Mouse (Mus musculus): Measurements from ENCODE around the gene Gm45623. TPM values are rescaled to one million over a fixed set of nuclear protein-coding genes. Genes with fewer than 3 reads are reported as not detected.

Gm45623 gene
- 1.9 and 2.6 TPM in 2 replicates for polyA plus RNA-seq (2015; fragmentation: Nextera tagmentation; extraction: Ambion mirVana)

GRCm38 (mm10) chr13:56753192-56753951 is at the start of gene Gm45623:
Gene Gm45623 (minus strand): TSS chr13:56753827.
- Histone ChIP-seq H3K9me3 (replicated peaks; ENCODE audit: control insufficient read depth, low read length) (no peaks in the 10 kb centered on the region), H3K27me3 (ENCODE audit: control insufficient read depth, insufficient read depth, low read length) (peaks cover 25% of the 10 kb centered on the region), H3K4me1 (ENCODE audit: control insufficient read depth, insufficient read depth, low read length) (peaks cover 18% of the 10 kb centered on the region), H3K4me2 (ENCODE audit: low read depth, low read length) (peak within 1 kb of the TSS; percentile 84), H3K36me3 (ENCODE audit: control insufficient read depth, insufficient read depth, low read length) (no peaks in the 10 kb centered on the region), H3K27ac (ENCODE audit: low read length) (no peak within 1 kb of the TSS), H3K9ac (ENCODE audit: low read length) (peak within 1 kb of the TSS; percentile 72), H3K4me3 (replicated peaks; ENCODE audit: low read length) (peak within 1 kb of the TSS; percentile 50)
- WGBS: 2% methylated on average over 71 of the region's 71 CpGs
- no peak for ATAC-seq (ENCODE audit: insufficient read depth, low FRiP score)

- Histone ChIP-seq H3K4me1 (ENCODE audit: control insufficient read depth, insufficient read depth, low read length) (peaks cover 3% of the 10 kb centered on the region; the same call in 1 of the 2 replicates), H3K27ac (ENCODE audit: low read length) (no peak overlapping the region), H3K9me3 (replicated peaks; ENCODE audit: control insufficient read depth, low read length) (no peaks in the 10 kb centered on the region), H3K4me2 (ENCODE audit: low read depth, low read length) (no peak overlapping the region), H3K27me3 (ENCODE audit: control insufficient read depth, insufficient read depth, low read length) (no peaks in the 10 kb centered on the region), H3K4me3 (replicated peaks; ENCODE audit: low read length) (no peak overlapping the region), H3K9ac (ENCODE audit: low read length) (no peak overlapping the region), H3K36me3 (ENCODE audit: control insufficient read depth, insufficient read depth, low read length) (no peaks in the 10 kb centered on the region)
- 58% methylated on average over 7 of the region's 7 CpGs for WGBS
- no peak for ATAC-seq (ENCODE audit: insufficient read depth, low FRiP score)
Measured at GRCm38 (mm10) chr13:56797459-56797858, 43.8 kb upstream of the Gm45623 start.

GRCm38 (mm10) chr13:56795501-56795900 is 41.9 kb upstream of the Gm45623 start:
- no peak for ATAC-seq (ENCODE audit: insufficient read depth, low FRiP score)
- Histone ChIP-seq H3K4me1 (ENCODE audit: control insufficient read depth, insufficient read depth, low read length) (peaks cover 3% of the 10 kb centered on the region; the same call in 1 of the 2 replicates), H3K4me2 (ENCODE audit: low read depth, low read length) (no peak overlapping the region), H3K36me3 (ENCODE audit: control insufficient read depth, insufficient read depth, low read length) (no peaks in the 10 kb centered on the region), H3K9ac (ENCODE audit: low read length) (no peak overlapping the region), H3K4me3 (replicated peaks; ENCODE audit: low read length) (no peak overlapping the region), H3K9me3 (replicated peaks; ENCODE audit: control insufficient read depth, low read length) (no peaks in the 10 kb centered on the region), H3K27me3 (ENCODE audit: control insufficient read depth, insufficient read depth, low read length) (no peaks in the 10 kb centered on the region), H3K27ac (ENCODE audit: low read length) (no peak overlapping the region)
- 87% methylated on average over 7 of the region's 7 CpGs for WGBS

- 73% methylated on average over 7 of the region's 7 CpGs for WGBS
- no peaks in the 10 kb centered on the region for H3K9me3 ChIP-seq (replicated peaks; ENCODE audit: control insufficient read depth, low read length)
- no peak overlapping the region for H3K27ac ChIP-seq (ENCODE audit: low read length)
- H3K4me2 ChIP-seq (ENCODE audit: low read depth, low read length): no peak overlapping the region
- H3K4me1 ChIP-seq (ENCODE audit: control insufficient read depth, insufficient read depth, low read length): peaks cover 10% of the 10 kb centered on the region
- H3K36me3 ChIP-seq (ENCODE audit: control insufficient read depth, insufficient read depth, low read length): no peaks in the 10 kb centered on the region
- no peaks in the 10 kb centered on the region for H3K27me3 ChIP-seq (ENCODE audit: control insufficient read depth, insufficient read depth, low read length)
- ATAC-seq (ENCODE audit: insufficient read depth, low FRiP score): no peak
- no peak overlapping the region for H3K4me3 ChIP-seq (replicated peaks; ENCODE audit: low read length)
- no peak overlapping the region for H3K9ac ChIP-seq (ENCODE audit: low read length)
Measured at GRCm38 (mm10) chr13:56794441-56794840, 40.8 kb upstream of the Gm45623 start.

- Histone ChIP-seq H3K4me3 (replicated peaks; ENCODE audit: low read length) (no peak overlapping the region), H3K27me3 (ENCODE audit: control insufficient read depth, insufficient read depth, low read length) (no peaks in the 10 kb centered on the region), H3K9me3 (replicated peaks; ENCODE audit: control insufficient read depth, low read length) (no peaks in the 10 kb centered on the region), H3K4me2 (ENCODE audit: low read depth, low read length) (no peak overlapping the region), H3K27ac (ENCODE audit: low read length) (no peak overlapping the region), H3K36me3 (ENCODE audit: control insufficient read depth, insufficient read depth, low read length) (no peaks in the 10 kb centered on the region), H3K9ac (ENCODE audit: low read length) (no peak overlapping the region), H3K4me1 (ENCODE audit: control insufficient read depth, insufficient read depth, low read length) (peaks cover 10% of the 10 kb centered on the region)
- ATAC-seq (ENCODE audit: insufficient read depth, low FRiP score): no peak
- WGBS: 57% methylated on average over 3 of the region's 3 CpGs
Measured at GRCm38 (mm10) chr13:56792844-56793243, 39.2 kb upstream of the Gm45623 start.

- H3K4me1 ChIP-seq (ENCODE audit: control insufficient read depth, insufficient read depth, low read length): peaks cover 10% of the 10 kb centered on the region
- ATAC-seq (ENCODE audit: insufficient read depth, low FRiP score): no peak
- WGBS: 84% methylated on average over 3 of the region's 3 CpGs
- H3K4me2 ChIP-seq (ENCODE audit: low read depth, low read length): no peak overlapping the region
- H3K27ac ChIP-seq (ENCODE audit: low read length): no peak overlapping the region
- H3K9ac ChIP-seq (ENCODE audit: low read length): no peak overlapping the region
- no peak overlapping the region for H3K4me3 ChIP-seq (replicated peaks; ENCODE audit: low read length)
- no peaks in the 10 kb centered on the region for H3K27me3 ChIP-seq (ENCODE audit: control insufficient read depth, insufficient read depth, low read length)
- no peaks in the 10 kb centered on the region for H3K9me3 ChIP-seq (replicated peaks; ENCODE audit: control insufficient read depth, low read length)
- H3K36me3 ChIP-seq (ENCODE audit: control insufficient read depth, insufficient read depth, low read length): no peaks in the 10 kb centered on the region
Measured at GRCm38 (mm10) chr13:56790683-56791082, 37.1 kb upstream of the Gm45623 start.

GRCm38 (mm10) chr13:56782621-56783020 is 29.0 kb upstream of the Gm45623 start:
- no peak overlapping the region for H3K4me3 ChIP-seq (replicated peaks; ENCODE audit: low read length)
- no peak for ATAC-seq (ENCODE audit: insufficient read depth, low FRiP score)
- H3K27ac ChIP-seq (ENCODE audit: low read length): no peak overlapping the region
- H3K36me3 ChIP-seq (ENCODE audit: control insufficient read depth, insufficient read depth, low read length): no peaks in the 10 kb centered on the region
- WGBS: 81% methylated on average over 1 of the region's 1 CpGs
- H3K4me2 ChIP-seq (ENCODE audit: low read depth, low read length): no peak overlapping the region
- no peaks in the 10 kb centered on the region; the same call in 1 of the 2 replicates for H3K9me3 ChIP-seq (replicated peaks; ENCODE audit: control insufficient read depth, low read length)
- no peaks in the 10 kb centered on the region for H3K27me3 ChIP-seq (ENCODE audit: control insufficient read depth, insufficient read depth, low read length)
- H3K4me1 ChIP-seq (ENCODE audit: control insufficient read depth, insufficient read depth, low read length): no peaks in the 10 kb centered on the region
- no peak overlapping the region for H3K9ac ChIP-seq (ENCODE audit: low read length)

GRCm38 (mm10) chr13:56781697-56782096 is 28.1 kb upstream of the Gm45623 start:
- Histone ChIP-seq H3K9me3 (replicated peaks; ENCODE audit: control insufficient read depth, low read length) (no peaks in the 10 kb centered on the region; the same call in 1 of the 2 replicates), H3K4me1 (ENCODE audit: control insufficient read depth, insufficient read depth, low read length) (no peaks in the 10 kb centered on the region), H3K9ac (ENCODE audit: low read length) (no peak overlapping the region), H3K4me2 (ENCODE audit: low read depth, low read length) (no peak overlapping the region), H3K27me3 (ENCODE audit: control insufficient read depth, insufficient read depth, low read length) (no peaks in the 10 kb centered on the region), H3K36me3 (ENCODE audit: control insufficient read depth, insufficient read depth, low read length) (no peaks in the 10 kb centered on the region), H3K4me3 (replicated peaks; ENCODE audit: low read length) (no peak overlapping the region), H3K27ac (ENCODE audit: low read length) (no peak overlapping the region)
- no peak for ATAC-seq (ENCODE audit: insufficient read depth, low FRiP score)
- 98% methylated on average over 3 of the region's 3 CpGs for WGBS

GRCm38 (mm10) chr13:56780746-56781469 is 27.3 kb upstream of the Gm45623 start:
- H3K36me3 ChIP-seq (ENCODE audit: control insufficient read depth, insufficient read depth, low read length): no peaks in the 10 kb centered on the region
- no peak overlapping the region for H3K4me3 ChIP-seq (replicated peaks; ENCODE audit: low read length)
- no peak for ATAC-seq (ENCODE audit: insufficient read depth, low FRiP score)
- H3K9me3 ChIP-seq (replicated peaks; ENCODE audit: control insufficient read depth, low read length): no peaks in the 10 kb centered on the region; the same call in 1 of the 2 replicates
- H3K9ac ChIP-seq (ENCODE audit: low read length): no peak overlapping the region
- 73% methylated on average over 13 of the region's 13 CpGs for WGBS
- no peaks in the 10 kb centered on the region for H3K4me1 ChIP-seq (ENCODE audit: control insufficient read depth, insufficient read depth, low read length)
- no peaks in the 10 kb centered on the region for H3K27me3 ChIP-seq (ENCODE audit: control insufficient read depth, insufficient read depth, low read length)
- H3K27ac ChIP-seq (ENCODE audit: low read length): no peak overlapping the region
- H3K4me2 ChIP-seq (ENCODE audit: low read depth, low read length): no peak overlapping the region

Data from stomach, embryonic 16.5 days (tissue).